Mouse (Mus musculus) embryo, embryonic 10 days (tissue): Measurements from ENCODE around the gene 4930402H24Rik.

Source experiments
- DNase-seq: peaks from one replicate; pipeline ENCODE4 v3.0.0-alpha.2; 2015; ENCODE audit warnings: low spot score

4930402H24Rik gene

DNA sequence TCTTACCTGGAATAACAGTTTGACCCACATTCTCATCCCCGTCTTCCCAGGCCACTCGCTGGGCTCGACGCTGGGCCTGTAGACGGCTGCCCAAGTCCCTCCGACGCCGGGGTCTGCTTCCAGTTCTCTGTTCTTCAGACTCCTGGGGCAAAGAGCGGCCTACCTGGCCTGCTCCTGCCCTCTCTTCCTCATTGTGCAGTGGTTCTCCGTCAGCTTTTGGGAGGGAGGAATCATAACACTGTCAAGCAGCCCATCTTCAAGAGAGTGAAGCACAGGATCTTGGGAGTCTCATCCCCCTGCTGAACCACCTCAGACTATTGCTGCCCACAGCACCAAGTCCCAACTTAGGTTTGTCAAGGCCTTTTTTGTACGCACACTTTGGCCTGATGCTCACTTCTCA lies 242.9 kb downstream of the 4930402H24Rik start:
- no peak for DNase-seq

GRCm38 (mm10) chr2:130658530-130658929 lies 247.7 kb downstream of the 4930402H24Rik start:
- DNase-seq, result no peak

- DNase-seq, result no peak
These were observed 248.7 kb downstream of the 4930402H24Rik start for GRCm38 (mm10) chr2:130657541-130657940.

- DNase-seq, result no peak
These were observed 249.7 kb downstream of the 4930402H24Rik start for GRCm38 (mm10) chr2:130656536-130656935.
